In the genomic region with DNA sequence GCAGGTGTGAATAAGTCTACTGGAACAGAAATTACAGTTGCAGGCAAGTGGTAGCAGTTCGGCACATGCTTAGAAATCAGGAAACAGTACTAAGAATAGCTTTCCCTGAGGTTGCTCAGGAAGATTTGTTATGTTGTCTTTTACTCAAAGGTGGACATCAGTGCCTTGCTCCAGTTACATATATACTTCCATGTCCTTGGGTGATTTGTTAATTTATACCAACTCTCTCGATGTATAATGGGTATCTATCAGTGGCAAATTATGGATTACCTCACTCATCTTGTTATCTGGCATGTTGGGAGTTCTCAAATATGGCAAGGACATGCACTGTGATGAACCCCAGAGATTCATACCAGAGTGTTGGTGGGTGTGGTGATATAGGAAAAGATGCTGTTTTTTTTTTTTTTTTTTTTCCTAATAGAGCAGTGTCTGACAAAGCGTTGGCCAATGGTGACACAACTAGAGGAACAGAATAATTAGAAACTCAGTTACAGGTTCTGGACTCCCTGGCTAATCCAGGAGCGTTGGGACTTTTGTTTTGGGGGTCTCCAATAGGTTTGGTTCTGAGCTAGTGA, we compare ENCODE assay signal across 8 mouse cellular contexts. TPM values are rescaled to one million over a fixed set of nuclear protein-coding genes. Genes with fewer than 3 reads are reported as not detected.
DNase-seq lines count a peak whose midpoint lies in the region; ATAC-seq and TF ChIP-seq lines count a peak whose summit lies in the region.

No protein-coding gene starts in this region.

- H3K36me3 ChIP-seq in embryonic facial prominence, embryonic 12.5 days = no peaks in the 10 kb centered on the region
- no peaks in the 10 kb centered on the region for H3K36me3 ChIP-seq in midbrain, postnatal 0 days (ENCODE audit: insufficient read depth, low read length)

- H3K4me3 ChIP-seq in layer of hippocampus, adult 2 months = peak overlapping the region; percentile 85
- peak overlapping the region; percentile 59 for H3K4me3 ChIP-seq in embryonic facial prominence, embryonic 12.5 days
- H3K4me3 ChIP-seq in midbrain, postnatal 0 days (ENCODE audit: low read depth, low read length) = peak overlapping the region; percentile 65

- no peak for DNase-seq in layer of hippocampus, adult 2 months (ENCODE audit: low spot score in 2 of 2)
- DNase-seq in layer of hippocampus, postnatal 10 days (ENCODE audit: low spot score in 2 of 2) = no peak
- DNase-seq in induced T-regulatory cell, adult 2 months (ENCODE audit: low read depth) = peak; percentile 65
- DNase-seq in midbrain, postnatal 0 days (ENCODE audit: low spot score) = no peak
- no peak for DNase-seq in gastrocnemius, postnatal 4 days (ENCODE audit: low spot score in 2 of 2)
- no peak for DNase-seq in T-cell, adult 2 months (ENCODE audit: low spot score)
- DNase-seq in embryo, embryonic 10.5 days (ENCODE audit: low spot score) = no peak

- 0 out of 2 replicates have a peak overlapping the region, but pooled peaks have one; percentile 50 for H3K9ac ChIP-seq in embryonic facial prominence, embryonic 12.5 days
- H3K9ac ChIP-seq in midbrain, postnatal 0 days (replicated peaks; ENCODE audit: low read length, poor library complexity, severe bottlenecking) = no peak overlapping the region

- peak overlapping the region; percentile 49 for H3K27ac ChIP-seq in layer of hippocampus, adult 2 months
- H3K27ac ChIP-seq in embryonic facial prominence, embryonic 12.5 days = no peak overlapping the region
- H3K27ac ChIP-seq in midbrain, postnatal 0 days (ENCODE audit: low read depth, low read length) = no peak overlapping the region

- peaks cover 18% of the 10 kb centered on the region for H3K4me1 ChIP-seq in embryonic facial prominence, embryonic 12.5 days
- H3K4me1 ChIP-seq in midbrain, postnatal 0 days (ENCODE audit: insufficient read depth, low read length) = no peaks in the 10 kb centered on the region

- H3K9me3 ChIP-seq in embryonic facial prominence, embryonic 12.5 days = no peaks in the 10 kb centered on the region
- no peaks in the 10 kb centered on the region for H3K9me3 ChIP-seq in midbrain, postnatal 0 days (ENCODE audit: low read length)

- ATAC-seq in embryonic facial prominence, embryonic 12.5 days (ENCODE audit: insufficient number of reproducible peaks, insufficient read depth, low FRiP score, low TSS enrichment) = no peak
- ATAC-seq in midbrain, postnatal 0 days (ENCODE audit: low FRiP score) = no peak

- peak overlapping the region; percentile 80 for H3K4me2 ChIP-seq in embryonic facial prominence, embryonic 12.5 days (replicated peaks)
- H3K4me2 ChIP-seq in midbrain, postnatal 0 days (ENCODE audit: low read depth, low read length, poor library complexity, severe bottlenecking) = peak overlapping the region; percentile 92

- TF ChIP-seq CTCF in layer of hippocampus, adult 2 months (conservative IDR thresholded peaks at IDR 0.05) = no peak
- TF ChIP-seq CTCF in midbrain, postnatal 0 days (IDR thresholded peaks at IDR 0.05) = no peak

- 50% methylated on average over 4 of the region's 4 CpGs for WGBS in embryonic facial prominence, embryonic 12.5 days
- 56% methylated on average over 4 of the region's 4 CpGs for WGBS in midbrain, postnatal 0 days

- peaks cover 4% of the 10 kb centered on the region for H3K27me3 ChIP-seq in embryonic facial prominence, embryonic 12.5 days
- H3K27me3 ChIP-seq in midbrain, postnatal 0 days (ENCODE audit: insufficient read depth, low read length) = peaks cover 51% of the 10 kb centered on the region

RNA-seq across cellular contexts. Expression of gene Ets1, which starts 59.0 kb away (rescaled TPM):
- 10 to 100 TPM in 1 of 2 experiments, 1 to 10 TPM in 1; 9.9 to 12.2 TPM for total RNA-seq in layer of hippocampus, adult 2 months (2021)
- total RNA-seq in layer of hippocampus, postnatal 10 days (2021) = 10 to 100 TPM; 23.8 to 24.5 TPM
- polyA plus RNA-seq in embryonic facial prominence, embryonic 12.5 days (2016; fragmentation: Nextera tagmentation; extraction: Ambion mirVana) = 43.7 and 46.0 TPM in 2 replicates
- 10.8 and 16.0 TPM in 2 replicates for total RNA-seq in midbrain, postnatal 0 days (2014; rRNA removed)
- polyA plus RNA-seq in midbrain, postnatal 0 days (2015; fragmentation: Nextera tagmentation; extraction: Ambion mirVana) = 8.4 and 8.9 TPM in 2 replicates
- 10 to 100 TPM; 55.1 to 59.1 TPM for total RNA-seq in gastrocnemius, postnatal 4 days (2021)
